Mouse (Mus musculus): ENCODE measurements at regions not wholly inside any gene's neighbourhood (a gene's known extent, or its start where the extent isn't known, plus 50 kb on each side); places are given as distances from the start of the nearest gene placed in this dataset.

DNA sequence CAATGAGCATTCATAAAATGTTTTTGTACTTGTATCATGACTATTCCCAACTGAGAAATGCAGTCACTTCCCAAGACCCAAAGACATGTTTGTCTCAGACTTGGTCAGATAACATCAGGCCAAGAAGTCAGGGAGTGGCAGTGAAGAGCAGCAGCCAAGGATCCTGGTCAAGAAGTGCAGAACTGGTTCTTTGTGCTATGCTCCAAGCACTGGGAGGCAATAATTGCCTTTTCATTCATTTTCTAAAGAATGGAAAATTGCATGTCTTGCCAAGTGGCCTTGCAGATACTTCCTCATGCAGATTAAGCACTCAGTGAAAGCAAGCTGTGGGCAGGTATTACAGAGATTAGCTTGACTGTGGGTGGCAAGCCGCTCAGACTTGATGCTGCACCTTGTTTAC, 253.5 kb upstream of the Atp2b1 start:
- in situ Hi-C loops (cut with MboI; ENCODE audit: low pct_unique_long_range_greater_than_20kb in 1 of 2, low sequenced_read_pairs in 2 of 2, unreplicated experiment in 1 of 2): no loop called here

- in situ Hi-C loops (cut with MboI; ENCODE audit: low pct_unique_long_range_greater_than_20kb in 1 of 2, low sequenced_read_pairs in 2 of 2, unreplicated experiment in 1 of 2): no loop called here
Observed at GRCm38 (mm10) chr10:98665936-98666505, 248.2 kb upstream of the Atp2b1 start.

GRCm38 (mm10) chr10:98667728-98668127, 246.5 kb upstream of the Atp2b1 start:
- in situ Hi-C loops (cut with MboI; ENCODE audit: low pct_unique_long_range_greater_than_20kb in 1 of 2, low sequenced_read_pairs in 2 of 2, unreplicated experiment in 1 of 2): no loop called here

GRCm38 (mm10) chr10:98674131-98674530, 240.1 kb upstream of the Atp2b1 start:
- in situ Hi-C loops (cut with MboI; ENCODE audit: low pct_unique_long_range_greater_than_20kb in 1 of 2, low sequenced_read_pairs in 2 of 2, unreplicated experiment in 1 of 2): no loop called here

- in situ Hi-C loops (cut with MboI; ENCODE audit: low pct_unique_long_range_greater_than_20kb in 1 of 2, low sequenced_read_pairs in 2 of 2, unreplicated experiment in 1 of 2): no loop called here
Observed at GRCm38 (mm10) chr10:98676907-98677306, 237.3 kb upstream of the Atp2b1 start.

DNA sequence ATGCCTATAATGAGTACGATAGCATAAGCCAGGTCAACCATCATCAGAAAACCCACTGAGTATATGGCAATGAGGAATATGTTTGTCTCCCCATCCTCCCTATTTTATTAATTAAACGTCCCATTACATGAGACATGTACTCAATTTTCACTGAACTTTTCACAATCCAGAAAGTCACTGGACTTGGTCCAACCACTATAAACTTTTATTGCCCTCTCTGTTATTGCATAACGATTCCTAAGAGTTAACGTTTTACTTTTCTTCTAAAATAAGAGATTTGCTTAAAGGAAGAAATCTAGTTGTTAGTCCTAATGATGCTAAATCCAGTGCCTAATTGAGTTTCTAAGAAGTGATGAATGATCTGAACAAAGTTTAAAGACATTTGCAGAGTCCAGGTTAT, 236.0 kb upstream of the Atp2b1 start:
- in situ Hi-C loops (cut with MboI; ENCODE audit: low pct_unique_long_range_greater_than_20kb in 1 of 2, low sequenced_read_pairs in 2 of 2, unreplicated experiment in 1 of 2): no loop called here

DNA sequence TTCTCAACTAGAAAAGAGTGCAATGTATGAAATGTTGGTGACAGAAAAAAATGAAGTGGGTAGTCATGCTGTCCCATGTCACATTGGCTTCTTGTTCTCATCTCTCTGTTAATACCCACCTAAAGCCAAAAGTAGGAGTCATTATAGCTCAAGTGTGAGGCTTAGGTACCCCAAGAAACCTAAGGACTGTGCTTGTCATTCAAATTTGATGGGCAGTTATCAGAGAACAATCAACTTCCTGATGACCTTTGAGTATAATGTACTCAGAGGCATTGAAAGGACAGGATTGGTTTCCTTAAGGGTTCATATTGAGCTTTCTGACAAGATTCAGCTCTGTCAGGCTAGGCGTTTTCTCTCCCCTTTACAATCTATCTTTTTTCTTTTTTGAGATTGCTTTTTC, 231.8 kb upstream of the Atp2b1 start:
- in situ Hi-C loops (cut with MboI; ENCODE audit: low pct_unique_long_range_greater_than_20kb in 1 of 2, low sequenced_read_pairs in 2 of 2, unreplicated experiment in 1 of 2): no loop called here

DNA sequence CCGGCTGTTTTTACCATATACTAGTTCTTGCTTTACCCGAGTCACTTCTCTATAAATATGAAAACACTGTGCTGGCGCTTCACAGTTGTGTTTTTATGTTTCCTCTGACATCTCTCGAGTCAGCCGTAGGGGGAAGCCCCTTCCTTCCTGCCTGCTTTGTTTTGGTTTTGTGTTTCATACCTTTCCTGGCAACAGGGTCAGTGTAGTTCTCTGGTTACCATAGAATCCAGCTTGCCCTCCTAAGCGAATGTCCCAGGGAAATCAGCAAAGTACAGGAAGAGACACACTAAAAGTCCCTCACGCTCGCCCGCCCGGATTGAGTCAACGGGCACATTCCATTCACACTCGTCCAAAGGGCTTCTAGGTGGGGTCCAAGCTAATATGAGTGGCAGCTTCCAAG, 230.0 kb upstream of the Atp2b1 start:
- in situ Hi-C loops (cut with MboI; ENCODE audit: low pct_unique_long_range_greater_than_20kb in 1 of 2, low sequenced_read_pairs in 2 of 2, unreplicated experiment in 1 of 2): no loop called here

DNA sequence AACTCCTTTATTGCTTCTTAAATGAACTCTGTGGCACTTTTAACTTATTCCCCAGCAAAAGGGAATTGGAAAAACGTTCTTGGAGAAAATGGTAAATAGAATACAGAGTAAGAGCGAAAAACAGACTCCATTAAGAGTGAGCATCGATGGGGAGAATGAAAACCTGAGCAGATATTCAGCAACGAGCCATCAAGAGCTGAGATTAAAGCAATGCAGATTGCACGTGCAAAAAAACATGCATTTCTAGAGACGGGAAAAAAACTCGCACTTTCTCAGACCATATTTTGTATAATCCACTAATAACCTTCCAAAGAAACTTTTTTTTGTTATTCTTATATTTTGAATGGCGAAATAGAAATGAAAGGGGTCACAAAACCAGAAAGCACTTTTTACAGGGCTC, 229.5 kb upstream of the Atp2b1 start:
- in situ Hi-C loops (cut with MboI; ENCODE audit: low pct_unique_long_range_greater_than_20kb in 1 of 2, low sequenced_read_pairs in 2 of 2, unreplicated experiment in 1 of 2): no loop called here

DNA sequence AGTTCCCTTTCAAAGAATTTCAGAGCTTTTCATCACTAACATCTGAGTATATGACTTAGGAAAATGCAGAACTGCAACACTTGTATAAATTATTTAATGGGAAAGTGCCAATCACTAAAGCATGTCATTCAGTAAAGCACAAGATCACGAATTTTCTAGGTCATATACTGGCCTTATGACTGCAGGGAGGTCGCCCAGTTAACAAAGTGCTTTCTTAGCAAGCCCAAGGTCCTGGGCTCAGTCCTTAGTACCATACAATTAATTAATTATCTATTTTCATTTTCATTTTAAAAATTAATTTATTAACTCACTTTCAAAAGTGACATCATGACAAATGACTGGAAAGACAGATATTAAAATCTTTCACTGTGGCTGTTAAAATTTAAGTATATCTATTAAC, 228.5 kb upstream of the Atp2b1 start:
- in situ Hi-C loops (cut with MboI; ENCODE audit: low pct_unique_long_range_greater_than_20kb in 1 of 2, low sequenced_read_pairs in 2 of 2, unreplicated experiment in 1 of 2): no loop called here

DNA sequence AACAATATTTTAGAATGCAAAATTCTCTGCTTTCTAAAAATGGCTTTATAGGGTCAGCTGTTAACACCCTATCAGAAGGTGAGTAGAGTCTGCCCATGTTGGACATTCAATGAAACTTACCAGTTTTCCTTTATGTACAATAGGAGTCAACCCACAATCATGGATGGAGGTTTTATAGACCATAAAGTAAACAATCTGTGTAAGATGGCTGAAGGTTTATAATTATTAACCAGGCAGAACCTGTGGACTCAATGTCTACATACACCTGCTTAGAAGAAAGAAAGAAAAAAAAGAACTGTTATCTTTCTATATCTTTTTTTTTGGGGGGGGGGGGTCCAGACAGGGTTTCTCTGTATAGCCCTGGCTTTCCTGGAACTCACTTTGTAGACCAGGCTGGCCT, 227.8 kb upstream of the Atp2b1 start:
- in situ Hi-C loops (cut with MboI; ENCODE audit: low pct_unique_long_range_greater_than_20kb in 1 of 2, low sequenced_read_pairs in 2 of 2, unreplicated experiment in 1 of 2): no loop called here

DNA sequence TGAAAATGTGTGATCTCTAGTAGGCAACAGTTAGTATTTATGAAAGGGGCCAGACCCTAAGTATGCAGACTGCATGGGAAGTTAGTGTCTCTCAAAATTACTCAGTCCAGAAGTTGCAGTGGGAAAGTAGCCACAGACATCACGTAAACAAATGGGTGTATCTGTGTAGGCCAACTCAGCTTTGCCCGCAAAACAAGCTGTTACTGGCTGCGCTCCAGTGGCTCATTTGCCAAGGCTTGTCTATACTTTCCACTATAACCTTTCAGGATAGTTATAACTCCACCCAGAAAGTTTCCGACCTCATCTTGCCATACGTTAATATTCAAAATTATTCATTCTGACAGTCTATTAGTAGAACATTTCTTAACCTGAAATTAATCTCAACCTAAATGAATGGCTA, 222.4 kb upstream of the Atp2b1 start:
- in situ Hi-C loops (cut with MboI; ENCODE audit: low pct_unique_long_range_greater_than_20kb in 1 of 2, low sequenced_read_pairs in 2 of 2, unreplicated experiment in 1 of 2): no loop called here

- in situ Hi-C loops (cut with MboI; ENCODE audit: low pct_unique_long_range_greater_than_20kb in 1 of 2, low sequenced_read_pairs in 2 of 2, unreplicated experiment in 1 of 2): no loop called here
Observed at GRCm38 (mm10) chr10:98694690-98695370, 219.4 kb upstream of the Atp2b1 start.

DNA sequence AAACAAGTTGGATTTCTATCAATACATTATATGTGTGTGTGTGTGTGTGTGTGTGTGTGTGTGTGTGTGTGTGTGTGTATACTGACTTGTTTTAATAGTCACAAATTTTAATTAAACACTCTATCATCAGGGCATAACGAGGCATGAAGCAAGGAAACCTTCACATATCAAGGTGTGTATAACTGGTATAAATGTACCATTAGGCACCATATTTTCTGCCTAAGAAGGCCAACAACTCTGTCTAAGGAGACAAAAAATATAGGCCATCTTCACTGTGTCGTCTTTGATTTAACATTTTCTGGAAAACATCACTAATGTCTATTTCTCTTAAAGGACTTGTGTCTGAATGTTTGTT, 218.9 kb upstream of the Atp2b1 start:
- in situ Hi-C loops (cut with MboI; ENCODE audit: low pct_unique_long_range_greater_than_20kb in 1 of 2, low sequenced_read_pairs in 2 of 2, unreplicated experiment in 1 of 2): no loop called here

- in situ Hi-C loops (cut with MboI; ENCODE audit: low pct_unique_long_range_greater_than_20kb in 1 of 2, low sequenced_read_pairs in 2 of 2, unreplicated experiment in 1 of 2): no loop called here
Observed at GRCm38 (mm10) chr10:98697866-98698265, 216.3 kb upstream of the Atp2b1 start.

GRCm38 (mm10) chr10:98699579-98699978, 214.6 kb upstream of the Atp2b1 start:
- in situ Hi-C loops (cut with MboI; ENCODE audit: low pct_unique_long_range_greater_than_20kb in 1 of 2, low sequenced_read_pairs in 2 of 2, unreplicated experiment in 1 of 2): no loop called here

GRCm38 (mm10) chr10:98700407-98700806, 213.8 kb upstream of the Atp2b1 start:
- in situ Hi-C loops (cut with MboI; ENCODE audit: low pct_unique_long_range_greater_than_20kb in 1 of 2, low sequenced_read_pairs in 2 of 2, unreplicated experiment in 1 of 2): no loop called here

DNA sequence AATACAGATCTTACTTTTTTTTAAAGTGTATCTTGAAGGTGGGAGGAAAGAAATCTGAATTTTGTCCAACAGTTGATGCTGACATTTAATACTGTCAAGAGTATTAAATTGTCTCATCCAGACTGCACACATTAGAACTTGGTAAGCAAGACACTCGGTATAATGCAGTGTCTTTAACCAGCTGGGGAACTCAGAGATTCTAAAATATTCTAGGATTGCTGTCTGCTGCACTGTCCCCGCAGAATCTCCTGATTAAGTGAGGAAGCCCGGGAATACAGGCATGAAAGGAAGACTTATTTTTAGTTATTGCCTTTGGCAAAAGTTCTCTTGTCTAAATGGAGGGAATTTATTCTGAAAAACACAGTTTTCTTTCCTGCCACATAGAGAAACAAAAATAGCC, 212.9 kb upstream of the Atp2b1 start:
- in situ Hi-C loops (cut with MboI; ENCODE audit: low pct_unique_long_range_greater_than_20kb in 1 of 2, low sequenced_read_pairs in 2 of 2, unreplicated experiment in 1 of 2): no loop called here

GRCm38 (mm10) chr10:98702470-98703215, 211.6 kb upstream of the Atp2b1 start:
- in situ Hi-C loops (cut with MboI; ENCODE audit: low pct_unique_long_range_greater_than_20kb in 1 of 2, low sequenced_read_pairs in 2 of 2, unreplicated experiment in 1 of 2): no loop called here
